ENCODE assay signal across 16 mouse cellular contexts in genomic region chr11:16663806-16664205, GRCm38 (mm10).
"Had no signal": no experiment of that assay in that cellular context is flagged by ENCODE, and none has a peak within 500 bp of the region (broad histone marks: within the 10 kb centered on the region; RNA-seq: fewer than 3 reads in every experiment).

No protein-coding gene starts in this region.

- H3K27ac ChIP-seq: kidney, embryonic 15.5 days; liver, embryonic 13.5 days; midbrain, embryonic 10.5 days; midbrain, embryonic 13.5 days; neural tube, embryonic 13.5 days had no signal

- H3K9me3 ChIP-seq: kidney, embryonic 15.5 days; liver, embryonic 13.5 days; megakaryocyte, embryonic 14.5 days; midbrain, embryonic 10.5 days; midbrain, embryonic 13.5 days; neural tube, embryonic 13.5 days had no signal

- ATAC-seq: lung, postnatal 0 days; midbrain, embryonic 13.5 days; midbrain, embryonic 16.5 days had no signal

- H3K27me3 ChIP-seq: kidney, embryonic 15.5 days; liver, embryonic 13.5 days; megakaryocyte, embryonic 14.5 days; midbrain, embryonic 13.5 days; neural tube, embryonic 13.5 days had no signal

- H3K4me2 ChIP-seq: kidney, embryonic 15.5 days; liver, embryonic 13.5 days; midbrain, embryonic 13.5 days; neural tube, embryonic 13.5 days had no signal

- H3K4me3 ChIP-seq: kidney, embryonic 15.5 days; liver, embryonic 13.5 days; megakaryocyte, embryonic 14.5 days; midbrain, embryonic 10.5 days; midbrain, embryonic 13.5 days; myocyte; neural tube, embryonic 13.5 days had no signal

- H3K4me1 ChIP-seq: kidney, embryonic 15.5 days; liver, embryonic 13.5 days; megakaryocyte, embryonic 14.5 days; midbrain, embryonic 10.5 days; midbrain, embryonic 13.5 days; neural tube, embryonic 13.5 days had no signal

- H3K9ac ChIP-seq: kidney, embryonic 15.5 days; liver, embryonic 13.5 days; midbrain, embryonic 13.5 days; neural tube, embryonic 13.5 days had no signal

- DNase-seq: kidney, adult 8-10 months; kidney, postnatal 10 days; kidney, postnatal 36 days; liver, embryonic 13.5 days; lung, adult 2 months; retina, postnatal 1 day; right cerebral cortex, postnatal 25 days; thymus, postnatal 25 days had no signal

- H3K36me3 ChIP-seq: kidney, embryonic 15.5 days; liver, embryonic 13.5 days; midbrain, embryonic 10.5 days; midbrain, embryonic 13.5 days; neural tube, embryonic 13.5 days had no signal
